Mouse (Mus musculus): ENCODE data around the gene Vmn1r230. TPM values are rescaled to one million over a fixed set of nuclear protein-coding genes. Genes with fewer than 3 reads are reported as not detected.

The Vmn1r230 gene
- total RNA-seq (2023; ENCODE audit: inconsistent age): not detected in 4 replicates

DNA sequence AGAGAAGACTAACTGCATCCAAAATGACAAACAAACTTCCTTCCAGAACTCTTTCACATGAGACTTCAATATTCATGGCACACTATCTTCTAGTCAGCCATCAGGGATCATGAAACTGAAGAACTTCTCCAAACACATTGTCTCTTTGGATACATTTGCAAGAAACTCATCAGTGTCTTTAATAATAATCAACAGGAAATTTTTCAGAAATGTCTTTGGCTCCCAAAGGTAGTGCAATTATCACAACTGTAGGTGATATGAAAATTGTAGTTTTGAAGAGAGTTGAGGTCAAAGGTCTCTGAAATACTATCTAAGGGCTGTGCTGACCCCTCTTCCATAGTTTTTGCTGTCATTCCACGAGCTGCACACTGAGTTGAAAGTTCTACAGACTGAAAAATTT lies at the start of gene Vmn1r230:
Vmn1r230 (plus strand) TSS at position 301 of the 400 bp plus-strand sequence.

DNA sequence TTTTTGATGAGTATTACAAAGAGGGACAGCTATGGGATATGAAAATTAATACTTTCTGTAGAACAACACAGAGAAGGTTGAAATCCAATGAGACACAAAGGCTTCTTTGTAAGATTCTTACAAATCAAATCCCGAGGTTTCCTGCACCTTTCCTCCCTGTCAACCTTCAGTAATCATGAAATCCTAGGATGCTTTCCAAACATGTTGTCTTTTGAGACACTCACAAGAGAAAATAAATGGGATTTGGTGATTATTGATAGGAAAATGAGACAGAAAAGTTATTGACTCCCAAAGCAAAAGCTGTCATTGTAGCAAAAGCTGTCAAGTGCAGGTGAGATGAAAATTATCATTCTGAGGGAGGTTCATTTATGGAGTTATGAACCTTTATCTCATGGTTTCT lies 29.0 kb upstream of the Vmn1r230 start, which contains the start of gene Vmn1r229:
Vmn1r229 (plus strand) TSS at position 301 of the 400 bp plus-strand sequence.

Other genes with a start within 250 kb of the Vmn1r230 start
- not detected in 4 replicates for gene Vmn2r110, start 244.0 kb upstream of the Vmn1r230 start, total RNA-seq (2023; ENCODE audit: inconsistent age)
- gene Fpr-rs3, start 215.6 kb upstream of the Vmn1r230 start, total RNA-seq (2023; ENCODE audit: inconsistent age): not detected in 4 replicates
- not detected in 4 replicates for gene Vmn1r226, start 157.6 kb upstream of the Vmn1r230 start, total RNA-seq (2023; ENCODE audit: inconsistent age)
- not detected in 4 replicates for gene Vmn1r227, start 110.6 kb upstream of the Vmn1r230 start, total RNA-seq (2023; ENCODE audit: inconsistent age)
- not detected in 4 replicates for gene Vmn1r228, start 54.3 kb upstream of the Vmn1r230 start, total RNA-seq (2023; ENCODE audit: inconsistent age)
- 0.06 TPM in 2 of 4 replicates, not detected in the others for gene Vmn1r229, start 28.9 kb upstream of the Vmn1r230 start, total RNA-seq (2023; ENCODE audit: inconsistent age)
- gene Vmn1r231, start 64.6 kb downstream of the Vmn1r230 start, total RNA-seq (2023; ENCODE audit: inconsistent age): not detected in 4 replicates
- gene Vmn1r232, start 79.3 kb downstream of the Vmn1r230 start, total RNA-seq (2023; ENCODE audit: inconsistent age): not detected in 4 replicates
- gene Ppp2r1a, start 104.9 kb downstream of the Vmn1r230 start, total RNA-seq (2023; ENCODE audit: inconsistent age): 270 to 318 TPM (median 301 TPM) in 4 replicates
- not detected in 4 replicates for gene Vmn1r233, start 156.0 kb downstream of the Vmn1r230 start, total RNA-seq (2023; ENCODE audit: inconsistent age)
- gene Zfp160, start 168.5 kb downstream of the Vmn1r230 start, total RNA-seq (2023; ENCODE audit: inconsistent age): 14.4 to 18.0 TPM (median 16.1 TPM) in 4 replicates